Mouse (Mus musculus) skeletal muscle tissue, adult 2 months (tissue): ENCODE results near the gene Tox3.

Source experiments
- DNase-seq: peaks from one replicate; pipeline ENCODE4 v3.0.0-alpha.2; 2012; ENCODE audit warnings: low read depth, low spot score

Gene Tox3

GRCm38 (mm10) chr8:90330377-90331285 lies 17.5 kb downstream of the Tox3 start:
- DNase-seq, result no peak

DNA sequence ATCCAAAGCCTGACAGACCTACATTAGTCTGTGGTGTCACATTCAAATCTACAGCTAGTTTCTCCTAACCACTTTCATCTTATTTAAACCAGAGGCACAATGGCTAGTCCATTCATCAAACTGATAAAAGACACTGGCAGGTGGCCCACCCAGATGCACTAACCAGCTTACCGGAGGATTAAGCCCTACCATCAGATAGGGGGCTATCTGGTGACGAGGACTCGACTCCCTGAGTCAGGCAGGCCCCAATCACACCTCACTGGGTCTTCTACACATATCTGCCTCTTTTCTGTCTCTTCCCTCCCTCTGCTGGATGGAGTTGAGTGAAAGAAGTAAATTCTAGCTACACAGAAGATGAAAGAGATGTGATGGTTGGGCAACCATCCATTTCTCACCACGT lies 24.3 kb downstream of the Tox3 start:
- no peak for DNase-seq

GRCm38 (mm10) chr8:90322701-90323439 lies 25.3 kb downstream of the Tox3 start:
- no peak for DNase-seq

- DNase-seq, result no peak
These were observed 26.9 kb downstream of the Tox3 start for GRCm38 (mm10) chr8:90321255-90321654.

DNA sequence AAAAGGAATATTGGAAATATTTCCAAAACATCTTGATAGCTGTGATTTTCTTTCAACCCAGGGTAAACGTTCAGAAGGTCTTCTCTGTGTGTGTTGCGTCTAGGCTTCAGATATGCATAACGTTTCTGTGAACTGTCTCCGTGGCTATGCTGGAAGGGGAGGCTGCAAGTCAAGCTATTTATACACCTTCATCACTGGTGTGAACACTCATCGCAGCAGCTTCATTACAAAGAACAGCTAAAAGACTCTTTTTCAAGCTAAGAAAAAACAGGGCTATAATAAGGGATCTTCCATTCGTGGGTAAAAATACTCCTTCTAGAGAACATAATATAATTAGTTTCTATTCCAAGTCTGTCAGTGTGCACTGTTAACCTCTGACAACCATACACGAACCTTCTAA lies 33.8 kb downstream of the Tox3 start:
- no peak for DNase-seq

DNA sequence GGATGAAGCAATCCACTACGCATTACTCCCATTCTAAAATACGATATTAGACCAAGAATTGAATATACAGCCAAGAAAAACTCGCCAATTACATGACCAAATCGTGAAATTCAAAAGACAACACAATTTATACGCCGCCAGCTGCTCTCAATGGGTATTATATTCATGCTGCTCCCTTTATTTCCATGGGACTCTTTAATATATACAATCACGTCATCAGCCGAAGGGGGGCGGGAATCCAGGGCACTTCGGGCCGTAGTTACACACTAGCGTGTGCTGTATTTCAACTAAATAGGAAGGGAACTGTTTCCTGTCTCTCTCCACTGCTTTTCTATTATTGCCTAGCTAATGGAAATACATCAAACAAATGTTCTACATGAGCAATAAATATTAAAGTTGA lies 45.2 kb downstream of the Tox3 start:
- no peak for DNase-seq

- DNase-seq, result no peak
These were observed 45.9 kb downstream of the Tox3 start for GRCm38 (mm10) chr8:90302252-90302651.

DNA sequence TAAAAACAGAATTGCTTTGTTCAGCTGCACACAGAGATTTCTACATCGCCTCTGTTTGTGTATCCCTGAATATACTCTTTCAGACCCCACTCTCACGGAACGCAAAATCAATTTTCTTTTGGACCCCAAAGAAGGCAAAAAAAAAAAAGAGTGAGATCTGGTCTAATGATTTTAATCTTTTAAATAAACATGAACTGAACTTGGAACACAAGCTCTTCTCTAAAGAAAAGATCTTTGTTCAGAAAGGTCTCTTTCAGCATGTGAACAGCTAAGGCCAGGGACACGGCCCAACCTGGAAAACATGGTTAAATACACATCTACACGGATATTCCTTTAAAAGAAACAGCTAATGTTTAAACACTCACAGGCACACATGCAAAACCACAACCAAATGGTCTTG lies 46.6 kb downstream of the Tox3 start:
- DNase-seq, result no peak

GRCm38 (mm10) chr8:90300973-90301372 lies 47.2 kb downstream of the Tox3 start:
- DNase-seq, result no peak

- DNase-seq, result no peak
These were observed 54.1 kb downstream of the Tox3 start for GRCm38 (mm10) chr8:90294061-90294460.

GRCm38 (mm10) chr8:90290811-90291210 lies 57.3 kb downstream of the Tox3 start:
- no peak for DNase-seq

- no peak for DNase-seq
These were observed 71.4 kb downstream of the Tox3 start for GRCm38 (mm10) chr8:90276722-90277121.

DNA sequence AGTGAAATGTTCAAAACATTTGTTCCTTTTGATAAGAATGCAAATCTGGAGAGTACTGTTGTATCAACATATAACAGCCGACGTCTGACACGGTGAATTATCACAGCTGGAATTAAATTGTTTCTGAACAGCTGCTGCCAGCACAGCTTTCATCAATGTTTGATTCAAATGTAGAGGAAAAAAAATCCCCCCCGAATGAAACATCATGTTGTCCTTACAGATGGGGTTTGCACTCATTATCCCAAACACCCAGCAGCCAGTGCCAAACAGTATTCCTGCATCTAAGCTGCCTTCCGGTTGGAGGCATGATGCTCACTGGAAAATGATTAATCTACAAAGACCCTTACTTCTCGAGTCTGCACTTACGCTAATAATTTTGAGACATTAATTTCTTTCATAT lies 75.0 kb downstream of the Tox3 start:
- no peak for DNase-seq

DNA sequence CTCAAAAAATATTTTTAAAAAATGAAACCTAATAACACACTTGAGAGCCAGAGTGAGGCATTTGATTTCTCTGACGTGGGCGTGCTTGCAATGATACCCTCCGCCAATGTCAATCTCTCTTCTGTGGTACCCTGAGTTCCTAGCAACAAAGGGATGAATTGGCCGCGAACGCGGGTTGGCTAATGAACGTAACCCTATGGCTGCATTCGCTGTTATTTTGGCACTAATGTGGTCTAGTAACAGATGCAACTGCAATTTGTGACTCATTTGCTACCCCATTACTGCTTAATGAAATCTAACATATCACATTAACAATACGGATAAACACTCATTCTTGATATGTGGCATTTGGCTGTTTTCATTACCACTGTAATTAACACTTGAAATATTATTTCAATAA lies 76.2 kb downstream of the Tox3 start:
- DNase-seq, result no peak

GRCm38 (mm10) chr8:90267698-90268256 lies 80.4 kb downstream of the Tox3 start:
- DNase-seq, result no peak

DNA sequence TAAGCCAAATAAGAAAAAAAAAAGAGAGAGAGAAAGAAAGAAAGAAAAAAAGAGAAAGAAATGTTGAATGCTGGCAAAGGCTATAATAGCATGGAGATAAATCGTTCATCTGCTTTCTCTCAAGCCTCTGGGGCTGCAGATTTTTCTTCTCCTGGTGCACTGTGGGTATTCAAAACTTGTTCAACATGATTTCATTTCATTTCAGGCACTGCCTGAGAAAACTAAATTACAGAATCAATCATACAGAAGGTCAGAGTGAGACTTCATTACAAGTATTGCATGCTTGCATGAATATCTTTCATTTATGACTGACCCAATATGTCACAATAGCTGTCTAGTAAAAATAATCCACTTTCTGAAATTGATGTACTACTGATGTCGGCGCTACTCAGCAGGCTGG lies 81.2 kb downstream of the Tox3 start:
- no peak for DNase-seq

DNA sequence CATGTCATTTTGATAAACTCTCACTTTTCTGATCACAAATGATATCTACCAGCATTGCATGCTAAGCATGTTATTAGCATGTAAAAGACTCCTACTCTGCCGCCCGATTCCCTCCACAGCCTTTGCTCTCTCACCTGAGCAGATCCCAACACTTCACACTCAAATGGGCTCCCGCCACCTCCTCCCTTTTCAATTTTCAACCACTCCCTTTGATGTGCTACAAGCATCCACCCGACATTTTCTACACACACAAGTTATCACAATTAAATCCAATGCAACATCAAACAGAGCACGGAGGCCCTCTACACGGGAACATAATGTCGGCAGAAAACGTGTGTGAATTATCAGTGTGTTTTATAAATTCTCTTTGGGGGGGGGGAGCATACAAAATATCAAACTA lies 81.9 kb downstream of the Tox3 start:
- no peak for DNase-seq

DNA sequence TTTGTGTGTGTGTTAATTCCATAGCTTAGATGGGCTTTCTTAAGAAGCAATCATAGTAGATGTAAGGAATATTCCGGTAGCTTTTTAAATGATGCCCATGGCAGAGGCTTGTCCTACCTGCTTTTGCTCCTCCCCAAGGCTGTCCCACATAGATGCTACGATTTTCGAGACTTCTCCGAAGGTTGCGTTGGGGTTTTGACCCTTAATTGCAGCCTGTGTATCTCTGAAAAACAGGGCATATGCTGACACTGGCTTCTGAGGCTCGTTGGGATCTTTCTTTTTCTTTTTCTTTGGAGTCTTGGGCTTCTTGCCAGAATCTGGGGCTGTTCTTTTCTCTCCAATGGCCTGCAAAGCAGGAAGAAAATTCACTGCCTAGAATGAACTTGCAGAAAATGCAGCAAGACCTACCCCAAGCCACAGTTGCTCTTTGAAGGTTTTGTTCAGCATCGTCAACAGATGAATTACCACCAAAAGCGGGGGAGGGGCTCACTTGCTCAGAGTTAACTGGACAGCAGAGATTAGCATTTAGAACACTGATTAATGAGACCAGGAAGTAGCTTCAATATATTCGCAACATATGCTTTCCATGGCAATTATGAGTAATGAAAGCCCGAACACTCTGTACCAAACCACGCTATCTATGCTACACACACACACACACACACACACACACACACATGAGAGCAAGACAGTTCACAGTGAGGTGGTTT lies 93.8 kb downstream of the Tox3 start:
- no peak for DNase-seq

- DNase-seq, result no peak
These were observed 101.8 kb downstream of the Tox3 start for GRCm38 (mm10) chr8:90246357-90246756.

DNA sequence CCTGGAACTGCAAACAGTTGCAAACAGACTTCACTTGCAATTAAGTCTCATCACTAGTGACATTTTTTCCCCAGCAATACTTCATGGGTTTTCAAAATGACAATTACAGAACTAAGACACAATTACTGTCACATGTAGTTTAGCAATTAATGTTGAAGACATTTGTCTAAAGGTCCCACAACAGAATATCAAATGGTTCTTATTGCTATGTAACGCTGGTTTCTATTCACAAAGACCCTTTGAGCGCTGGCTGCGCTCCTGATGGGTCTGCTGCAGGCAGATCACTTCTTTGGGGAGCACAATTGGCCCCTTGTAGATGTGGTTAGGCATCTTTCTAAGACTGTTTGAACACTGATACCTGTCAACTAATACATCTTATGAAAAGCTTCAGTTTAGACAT lies 102.3 kb downstream of the Tox3 start:
- DNase-seq, result no peak

DNA sequence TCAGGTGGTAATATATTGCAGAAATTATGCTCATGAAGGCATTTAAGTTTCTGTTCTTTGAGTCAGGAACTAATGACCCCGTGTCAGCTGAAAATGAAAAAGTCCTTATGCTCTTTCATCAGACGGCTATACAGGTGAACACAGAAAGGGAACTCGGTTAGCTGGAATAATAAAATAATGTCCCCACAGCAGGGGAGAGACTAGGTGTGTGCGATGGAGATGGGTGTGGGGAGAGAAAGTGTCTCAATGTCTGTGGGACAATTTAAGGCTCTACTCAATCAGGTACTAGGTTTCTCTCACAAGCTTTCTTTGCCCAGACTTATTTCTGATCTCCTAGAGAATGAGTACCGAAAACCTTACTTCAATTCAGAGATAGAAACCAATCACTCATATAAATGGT lies 103.0 kb downstream of the Tox3 start:
- no peak for DNase-seq
